Mouse (Mus musculus) heart, postnatal 0 days (tissue): Measurements from ENCODE around the gene Ppp4c.

ENCODE experiments used
- CTCF ChIP-seq: IDR thresholded peaks from 2 replicates; pipeline ENCODE4 v1.5.1; 2016; ENCODE audit warnings: antibody characterized with exemption, control low read depth, low read depth
- EP300 ChIP-seq: IDR thresholded peaks from 2 replicates; pipeline ENCODE4 v1.6.1; 2016; ENCODE audit warnings: antibody characterized with exemption, low read depth

GRCm38 (mm10) chr7:126740977-126741376, 51.3 kb downstream of the Ppp4c start:
- no peak for TF ChIP-seq CTCF
- no peak for TF ChIP-seq EP300
